Mouse (Mus musculus): ENCODE data around the gene Chkb. TPM values are rescaled to one million over a fixed set of nuclear protein-coding genes. Genes with fewer than 3 reads are reported as not detected.

Gene Chkb
- polyA plus RNA-seq, 1 experiment from 2014 or later: 68.9 TPM

- peak overlapping the region; percentile 75 for H3K4me2 ChIP-seq (ENCODE audit: low read length)
- H3K36me3 ChIP-seq (ENCODE audit: control insufficient read depth, insufficient read depth, low read length): no peaks in the 10 kb centered on the region
- H3K9ac ChIP-seq (ENCODE audit: low read length): no peak overlapping the region
- H3K27me3 ChIP-seq (ENCODE audit: control insufficient read depth, insufficient read depth, low read length): peaks cover 61% of the 10 kb centered on the region
- 3% methylated on average over 18 of the region's 24 CpGs for WGBS
- no peaks in the 10 kb centered on the region for H3K9me3 ChIP-seq (ENCODE audit: control insufficient read depth, low read length)
- H3K27ac ChIP-seq (replicated peaks in 1 of 2; ENCODE audit: control insufficient read depth in 1 of 2, insufficient read depth in 1 of 2, low read depth in 2 of 2, low read length in 2 of 2): no peak overlapping the region
- ATAC-seq (ENCODE audit: insufficient number of reproducible peaks, insufficient read depth, low FRiP score, low read depth): no peak
- peak overlapping the region; percentile 32 to 41; a peak in 3 of 4 replicates for H3K4me3 ChIP-seq (ENCODE audit: control insufficient read depth in 1 of 2, insufficient read depth in 1 of 2, low read depth in 1 of 2, low read length in 2 of 2)
- H3K4me1 ChIP-seq (ENCODE audit: control insufficient read depth in 2 of 2, insufficient read depth in 2 of 2, low read length in 2 of 2): peaks cover 6 to 9% of the 10 kb centered on the region in 2 experiments; a peak in 3 of 4 replicates
Observed at GRCm38 (mm10) chr15:89452906-89453864, 23.5 kb upstream of the Chkb start.

GRCm38 (mm10) chr15:89442486-89443070, 12.9 kb upstream of the Chkb start:
- Histone ChIP-seq H3K27me3 (ENCODE audit: control insufficient read depth, insufficient read depth, low read length) (no peaks in the 10 kb centered on the region), H3K4me1 (ENCODE audit: control insufficient read depth in 2 of 2, insufficient read depth in 2 of 2, low read length in 2 of 2) (no peaks in the 10 kb centered on the region), H3K9me3 (ENCODE audit: control insufficient read depth, low read length) (no peaks in the 10 kb centered on the region), H3K4me3 (ENCODE audit: control insufficient read depth in 1 of 2, insufficient read depth in 1 of 2, low read depth in 1 of 2, low read length in 2 of 2) (no peak overlapping the region), H3K4me2 (ENCODE audit: low read length) (no peak overlapping the region), H3K9ac (ENCODE audit: low read length) (no peak overlapping the region), H3K36me3 (ENCODE audit: control insufficient read depth, insufficient read depth, low read length) (no peaks in the 10 kb centered on the region), H3K27ac (replicated peaks in 1 of 2; ENCODE audit: control insufficient read depth in 1 of 2, insufficient read depth in 1 of 2, low read depth in 2 of 2, low read length in 2 of 2) (no peak overlapping the region)
- no peak for ATAC-seq (ENCODE audit: insufficient number of reproducible peaks, insufficient read depth, low FRiP score, low read depth)
- WGBS: 32% methylated on average over 8 of the region's 8 CpGs

GRCm38 (mm10) chr15:89435878-89436277, 6.2 kb upstream of the Chkb start:
- WGBS: 79% methylated on average over 5 of the region's 5 CpGs
- H3K9ac ChIP-seq (ENCODE audit: low read length): no peak overlapping the region
- no peaks in the 10 kb centered on the region for H3K9me3 ChIP-seq (ENCODE audit: control insufficient read depth, low read length)
- H3K36me3 ChIP-seq (ENCODE audit: control insufficient read depth, insufficient read depth, low read length): peaks cover 5% of the 10 kb centered on the region; the same call in 1 of the 2 replicates
- no peak overlapping the region for H3K4me2 ChIP-seq (ENCODE audit: low read length)
- H3K4me1 ChIP-seq (ENCODE audit: control insufficient read depth in 2 of 2, insufficient read depth in 2 of 2, low read length in 2 of 2): peaks cover 0 to 1% of the 10 kb centered on the region in 2 experiments; a peak in 1 of 4 replicates
- no peak overlapping the region for H3K27ac ChIP-seq (replicated peaks in 1 of 2; ENCODE audit: control insufficient read depth in 1 of 2, insufficient read depth in 1 of 2, low read depth in 2 of 2, low read length in 2 of 2)
- no peaks in the 10 kb centered on the region for H3K27me3 ChIP-seq (ENCODE audit: control insufficient read depth, insufficient read depth, low read length)
- no peak overlapping the region for H3K4me3 ChIP-seq (ENCODE audit: control insufficient read depth in 1 of 2, insufficient read depth in 1 of 2, low read depth in 1 of 2, low read length in 2 of 2)
- ATAC-seq (ENCODE audit: insufficient number of reproducible peaks, insufficient read depth, low FRiP score, low read depth): no peak

GRCm38 (mm10) chr15:89434136-89434535, 4.4 kb upstream of the Chkb start:
- Histone ChIP-seq H3K4me2 (ENCODE audit: low read length) (no peak overlapping the region), H3K4me3 (ENCODE audit: control insufficient read depth in 1 of 2, insufficient read depth in 1 of 2, low read depth in 1 of 2, low read length in 2 of 2) (no peak overlapping the region), H3K9me3 (ENCODE audit: control insufficient read depth, low read length) (no peaks in the 10 kb centered on the region), H3K27ac (replicated peaks in 1 of 2; ENCODE audit: control insufficient read depth in 1 of 2, insufficient read depth in 1 of 2, low read depth in 2 of 2, low read length in 2 of 2) (no peak overlapping the region), H3K36me3 (ENCODE audit: control insufficient read depth, insufficient read depth, low read length) (peaks cover 5% of the 10 kb centered on the region; the same call in 1 of the 2 replicates), H3K9ac (ENCODE audit: low read length) (no peak overlapping the region), H3K27me3 (ENCODE audit: control insufficient read depth, insufficient read depth, low read length) (no peaks in the 10 kb centered on the region), H3K4me1 (ENCODE audit: control insufficient read depth in 2 of 2, insufficient read depth in 2 of 2, low read length in 2 of 2) (peaks cover 0 to 3% of the 10 kb centered on the region in 2 experiments; a peak in 1 of 4 replicates)
- 56% methylated on average over 3 of the region's 3 CpGs for WGBS
- no peak for ATAC-seq (ENCODE audit: insufficient number of reproducible peaks, insufficient read depth, low FRiP score, low read depth)

- Histone ChIP-seq H3K9ac (ENCODE audit: low read length) (no peak overlapping the region), H3K27ac (replicated peaks in 1 of 2; ENCODE audit: control insufficient read depth in 1 of 2, insufficient read depth in 1 of 2, low read depth in 2 of 2, low read length in 2 of 2) (no peak overlapping the region), H3K36me3 (ENCODE audit: control insufficient read depth, insufficient read depth, low read length) (peaks cover 8% of the 10 kb centered on the region), H3K4me3 (ENCODE audit: control insufficient read depth in 1 of 2, insufficient read depth in 1 of 2, low read depth in 1 of 2, low read length in 2 of 2) (no peak overlapping the region), H3K27me3 (ENCODE audit: control insufficient read depth, insufficient read depth, low read length) (no peaks in the 10 kb centered on the region), H3K4me2 (ENCODE audit: low read length) (no peak overlapping the region), H3K4me1 (ENCODE audit: control insufficient read depth in 2 of 2, insufficient read depth in 2 of 2, low read length in 2 of 2) (peaks cover 6 to 13% of the 10 kb centered on the region in 2 experiments), H3K9me3 (ENCODE audit: control insufficient read depth, low read length) (no peaks in the 10 kb centered on the region)
- no peak for ATAC-seq (ENCODE audit: insufficient number of reproducible peaks, insufficient read depth, low FRiP score, low read depth)
- WGBS: 82% methylated on average over 4 of the region's 4 CpGs
Observed at GRCm38 (mm10) chr15:89432946-89433345, 3.2 kb upstream of the Chkb start.

GRCm38 (mm10) chr15:89431806-89432205, 2.1 kb upstream of the Chkb start:
- WGBS: 87% methylated on average over 6 of the region's 6 CpGs
- H3K4me3 ChIP-seq (ENCODE audit: control insufficient read depth in 1 of 2, insufficient read depth in 1 of 2, low read depth in 1 of 2, low read length in 2 of 2): no peak overlapping the region
- H3K4me2 ChIP-seq (ENCODE audit: low read length): no peak overlapping the region

GRCm38 (mm10) chr15:89431271-89431670, 1.6 kb upstream of the Chkb start:
- Histone ChIP-seq H3K9ac (ENCODE audit: low read length) (0 out of 2 replicates have a peak overlapping the region, but pooled peaks have one; percentile 31), H3K4me1 (ENCODE audit: control insufficient read depth in 2 of 2, insufficient read depth in 2 of 2, low read length in 2 of 2) (peaks cover 11 to 20% of the 10 kb centered on the region in 2 experiments), H3K36me3 (ENCODE audit: control insufficient read depth, insufficient read depth, low read length) (peaks cover 25% of the 10 kb centered on the region), H3K27me3 (ENCODE audit: control insufficient read depth, insufficient read depth, low read length) (no peaks in the 10 kb centered on the region), H3K9me3 (ENCODE audit: control insufficient read depth, low read length) (no peaks in the 10 kb centered on the region), H3K4me2 (ENCODE audit: low read length) (no peak overlapping the region), H3K4me3 (ENCODE audit: control insufficient read depth in 1 of 2, insufficient read depth in 1 of 2, low read depth in 1 of 2, low read length in 2 of 2) (no peak overlapping the region), H3K27ac (replicated peaks in 1 of 2; ENCODE audit: control insufficient read depth in 1 of 2, insufficient read depth in 1 of 2, low read depth in 2 of 2, low read length in 2 of 2) (no peak overlapping the region)
- WGBS: 74% methylated on average over 3 of the region's 3 CpGs
- ATAC-seq (ENCODE audit: insufficient number of reproducible peaks, insufficient read depth, low FRiP score, low read depth): no peak

More at GRCm38 (mm10) chr15:89431806-89432205, 2.1 kb upstream of the Chkb start:
- Histone ChIP-seq H3K9me3 (ENCODE audit: control insufficient read depth, low read length) (no peaks in the 10 kb centered on the region), H3K27me3 (ENCODE audit: control insufficient read depth, insufficient read depth, low read length) (no peaks in the 10 kb centered on the region), H3K36me3 (ENCODE audit: control insufficient read depth, insufficient read depth, low read length) (peaks cover 19% of the 10 kb centered on the region), H3K9ac (ENCODE audit: low read length) (no peak overlapping the region), H3K4me1 (ENCODE audit: control insufficient read depth in 2 of 2, insufficient read depth in 2 of 2, low read length in 2 of 2) (peaks cover 6 to 15% of the 10 kb centered on the region in 2 experiments), H3K27ac (replicated peaks in 1 of 2; ENCODE audit: control insufficient read depth in 1 of 2, insufficient read depth in 1 of 2, low read depth in 2 of 2, low read length in 2 of 2) (no peak overlapping the region)
- ATAC-seq (ENCODE audit: insufficient number of reproducible peaks, insufficient read depth, low FRiP score, low read depth): no peak
